Mouse (Mus musculus): ENCODE results near the gene Acrbp.
"Not testable (repeated sequence)": the region's sequence is repeated elsewhere in the genome, so short reads cannot be mapped to it uniquely, and the experiment has no call there.

DNA sequence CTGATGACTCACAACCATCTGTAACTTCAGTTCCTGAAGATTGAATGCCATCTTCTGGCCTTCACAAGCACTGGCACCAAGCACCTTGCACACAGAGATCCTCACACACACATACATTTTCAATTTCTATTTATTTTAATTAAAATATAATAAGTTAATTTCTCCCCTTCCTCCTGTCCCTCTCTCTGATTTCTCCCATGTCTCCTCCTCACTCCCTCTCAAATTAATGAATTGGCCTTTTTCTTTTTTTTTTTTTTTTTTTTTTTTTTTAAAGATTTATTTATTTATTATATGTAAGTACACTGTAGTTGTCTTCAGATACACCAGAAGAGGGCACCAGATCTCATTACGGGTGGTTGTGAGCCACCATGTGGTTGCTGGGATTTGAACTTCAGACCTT, 15.7 kb downstream of the Acrbp start:
- not testable (repeated sequence) for TF ChIP-seq CTCF (IDR thresholded peaks at IDR 0.05; ENCODE audit: control insufficient read depth, insufficient read depth, insufficient read length); USF1 (IDR thresholded peaks at IDR 0.05; ENCODE audit: low read depth)

All from C2C12 (cell line).